Comparison of ENCODE assay signal across 8 mouse cellular contexts in the genomic region with DNA sequence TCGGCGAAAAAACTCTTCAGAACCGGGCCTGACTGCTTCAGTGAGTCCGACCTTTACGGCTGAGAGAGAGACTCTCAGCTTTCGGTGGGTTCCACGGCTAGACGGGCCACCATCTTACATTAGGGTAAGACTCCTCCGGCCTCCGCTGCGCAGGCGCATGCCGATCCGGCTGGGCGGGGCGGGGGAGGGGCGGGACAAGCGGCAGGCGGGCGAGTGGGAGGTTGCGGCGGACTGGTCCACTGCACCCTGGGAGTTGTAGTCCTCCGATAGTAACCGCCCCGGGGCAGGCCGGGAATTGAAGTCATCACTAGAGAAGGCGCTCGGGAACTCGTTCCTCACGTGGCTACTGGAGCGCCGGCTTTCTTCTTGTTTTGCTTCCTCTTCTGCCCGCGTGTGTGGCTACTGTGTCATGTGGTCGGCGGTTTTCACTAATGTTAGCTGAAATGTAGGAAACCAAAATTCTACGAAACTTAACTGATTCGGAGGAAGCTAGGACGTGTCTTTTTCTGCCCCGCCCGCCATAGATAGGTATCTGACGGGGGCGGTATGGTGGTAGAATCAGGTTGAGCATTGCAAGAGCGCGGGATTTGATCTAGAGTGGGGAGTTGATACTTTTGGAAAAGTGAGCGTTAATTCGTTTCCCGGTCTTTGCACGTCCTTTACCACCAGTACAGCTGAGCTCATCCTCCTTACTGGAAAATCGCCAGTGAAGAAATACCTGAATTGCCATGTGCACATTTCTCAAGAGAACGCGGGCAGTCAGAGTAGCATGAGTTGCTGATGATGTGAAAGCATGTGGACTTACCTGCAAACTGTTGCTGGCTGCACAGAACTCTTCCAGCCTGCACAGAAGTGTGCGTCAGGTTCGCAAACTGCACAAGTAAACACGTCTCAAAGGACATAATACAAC. TPM values are rescaled to one million over a fixed set of nuclear protein-coding genes. Genes with fewer than 3 reads are reported as not detected.
DNase-seq lines count a peak whose midpoint lies in the region; ATAC-seq and TF ChIP-seq lines count a peak whose summit lies in the region.

A gene (minus strand): TSS at position 146 of the 910 bp plus-strand sequence.

- under 1% methylated on average over 55 of the region's 55 CpGs for WGBS in forebrain, embryonic 16.5 days
- under 1% methylated on average over 55 of the region's 55 CpGs for WGBS in lung, embryonic 14.5 days
- WGBS in olfactory bulb, adult 2 months = under 1% methylated on average over 55 of the region's 55 CpGs
- WGBS in thymus, adult 2 months = under 1% methylated on average over 55 of the region's 55 CpGs

- DNase-seq in G1E (ENCODE audit: low spot score) = peak; percentile 88
- peak; percentile 98 to 99 for DNase-seq in cerebellum, adult 18-20 months
- peak; percentile 95 to 97 for DNase-seq in heart, postnatal 36 days
- peak; percentile 99 for DNase-seq in layer of hippocampus, adult 2 months (ENCODE audit: low spot score in 2 of 2)
- DNase-seq in lung, embryonic 14.5 days = peak; percentile 98
- peak; percentile 99 for DNase-seq in thymus, adult 2 months

- H3K27ac ChIP-seq in forebrain, embryonic 16.5 days (ENCODE audit: low read length) = peak within 1 kb of the TSS; percentile 92
- peak within 1 kb of the TSS; percentile 96 for H3K27ac ChIP-seq in layer of hippocampus, adult 2 months
- H3K27ac ChIP-seq in lung, embryonic 14.5 days (ENCODE audit: low read depth) = peak within 1 kb of the TSS; percentile 87
- peak within 1 kb of the TSS; percentile 90 for H3K27ac ChIP-seq in olfactory bulb, adult 2 months (ENCODE audit: insufficient read depth, low read depth, low read length)
- H3K27ac ChIP-seq in thymus, adult 2 months (ENCODE audit: control insufficient read depth, insufficient read depth, low read length) = peak within 1 kb of the TSS; percentile 78

- no peaks in the 10 kb centered on the region for H3K9me3 ChIP-seq in G1E (replicated peaks)
- no peaks in the 10 kb centered on the region for H3K9me3 ChIP-seq in forebrain, embryonic 16.5 days (ENCODE audit: control insufficient read depth, low read length)
- H3K9me3 ChIP-seq in lung, embryonic 14.5 days (ENCODE audit: low read depth, low read length) = no peaks in the 10 kb centered on the region

- H3K9ac ChIP-seq in forebrain, embryonic 16.5 days (replicated peaks; ENCODE audit: low read depth, low read length) = peak within 1 kb of the TSS; percentile 79
- peak within 1 kb of the TSS; percentile 86 for H3K9ac ChIP-seq in lung, embryonic 14.5 days

- no peaks in the 10 kb centered on the region for H3K27me3 ChIP-seq in G1E (ENCODE audit: insufficient read depth, low read length)
- no peaks in the 10 kb centered on the region for H3K27me3 ChIP-seq in forebrain, embryonic 16.5 days (replicated peaks; ENCODE audit: control insufficient read depth, insufficient read depth, low read length)
- no peaks in the 10 kb centered on the region for H3K27me3 ChIP-seq in lung, embryonic 14.5 days (ENCODE audit: insufficient read depth, low read length)
- H3K27me3 ChIP-seq in thymus, adult 2 months (ENCODE audit: control insufficient read depth, insufficient read depth, low read length) = no peaks in the 10 kb centered on the region

- peak; percentile 73; the same call in 1 of the 2 replicates for TF ChIP-seq POLR2A in olfactory bulb, adult 2 months (IDR thresholded peaks at IDR 0.05; ENCODE audit: insufficient read depth, low read depth, low read length)
- peak; percentile 71 for TF ChIP-seq POLR2A in thymus, adult 2 months (IDR thresholded peaks at IDR 0.05; ENCODE audit: control insufficient read depth, extremely low read depth, insufficient read depth, low read length, poor library complexity)

- intact Hi-C loops in heart, postnatal 36 days (cut with DNase I) = loop anchor here (1.0 kb wide), 1 partner anchor 43 kb away; a partner anchor contains a TSS

- H3K4me3 ChIP-seq in G1E (ENCODE audit: low read depth, low read length) = peak within 1 kb of the TSS; percentile 82
- peak within 1 kb of the TSS; percentile 76 for H3K4me3 ChIP-seq in forebrain, embryonic 16.5 days (replicated peaks; ENCODE audit: low read length)
- H3K4me3 ChIP-seq in layer of hippocampus, adult 2 months = peak within 1 kb of the TSS; percentile 88
- peak within 1 kb of the TSS; percentile 74 for H3K4me3 ChIP-seq in lung, embryonic 14.5 days (ENCODE audit: low read depth, low read length)
- H3K4me3 ChIP-seq in olfactory bulb, adult 2 months (ENCODE audit: insufficient read depth, low read depth, low read length) = peak within 1 kb of the TSS; percentile 61
- peak within 1 kb of the TSS; percentile 90 for H3K4me3 ChIP-seq in thymus, adult 2 months (ENCODE audit: control insufficient read depth, insufficient read depth, low read length)

- peaks cover 3% of the 10 kb centered on the region for H3K36me3 ChIP-seq in G1E (replicated peaks)
- H3K36me3 ChIP-seq in forebrain, embryonic 16.5 days (ENCODE audit: control insufficient read depth, insufficient read depth) = no peaks in the 10 kb centered on the region
- no peaks in the 10 kb centered on the region for H3K36me3 ChIP-seq in lung, embryonic 14.5 days (ENCODE audit: insufficient read depth)
- no peaks in the 10 kb centered on the region for H3K36me3 ChIP-seq in thymus, adult 2 months (ENCODE audit: control insufficient read depth, insufficient read depth, low read length)

- ATAC-seq in G1E (ENCODE audit: extremely low read depth, insufficient number of reproducible peaks, low FRiP score, poor library complexity, severe bottlenecking) = peak; percentile 96
- ATAC-seq in forebrain, embryonic 16.5 days = peak; percentile 99
- ATAC-seq in lung, embryonic 14.5 days (ENCODE audit: insufficient read depth) = peak; percentile 99

- no peak for TF ChIP-seq CTCF in G1E (IDR thresholded peaks at IDR 0.05; ENCODE audit: low read depth, low read length)
- no peak for TF ChIP-seq CTCF in layer of hippocampus, adult 2 months (conservative IDR thresholded peaks at IDR 0.05)
- TF ChIP-seq CTCF in lung, embryonic 14.5 days (IDR thresholded peaks at IDR 0.05; ENCODE audit: low read depth) = no peak
- no peak for TF ChIP-seq CTCF in olfactory bulb, adult 2 months (IDR thresholded peaks at IDR 0.05; ENCODE audit: insufficient read depth, low read depth, low read length)
- TF ChIP-seq CTCF in thymus, adult 2 months (IDR thresholded peaks at IDR 0.05; ENCODE audit: borderline replicate concordance, control insufficient read depth, extremely low read depth, insufficient read depth, low read length, poor library complexity) = no peak

- H3K4me2 ChIP-seq in forebrain, embryonic 16.5 days (ENCODE audit: low read length) = peak within 1 kb of the TSS; percentile 93
- peak within 1 kb of the TSS; percentile 83 for H3K4me2 ChIP-seq in lung, embryonic 14.5 days

- peaks cover 28% of the 10 kb centered on the region for H3K4me1 ChIP-seq in G1E (ENCODE audit: insufficient read depth, low read depth, low read length)
- peaks cover 16% of the 10 kb centered on the region for H3K4me1 ChIP-seq in forebrain, embryonic 16.5 days (replicated peaks; ENCODE audit: control insufficient read depth, insufficient read depth, low read length)
- H3K4me1 ChIP-seq in lung, embryonic 14.5 days (ENCODE audit: insufficient read depth) = peaks cover 11% of the 10 kb centered on the region
- peaks cover 3% of the 10 kb centered on the region; the same call in 1 of the 2 replicates for H3K4me1 ChIP-seq in olfactory bulb, adult 2 months (ENCODE audit: control insufficient read depth, insufficient read depth, low read length)
- H3K4me1 ChIP-seq in thymus, adult 2 months (replicated peaks; ENCODE audit: control insufficient read depth, insufficient read depth, low read length) = peaks cover 7% of the 10 kb centered on the region

RNA-seq across cellular contexts. Expression of the gene that starts here (rescaled TPM):
- total RNA-seq in G1E (2014; fragmentation: Nextera tagmentation) (92.4 and 132 TPM in 2 replicates), G1E (2017) (26.2 and 28.7 TPM in 2 replicates)
- 3.9 and 7.5 TPM in 2 replicates for polyA plus RNA-seq in G1E (2012)
- polyA plus RNA-seq in forebrain, embryonic 16.5 days (2015; fragmentation: Nextera tagmentation; extraction: Ambion mirVana) = 36.2 and 39.8 TPM in 2 replicates
- total RNA-seq in heart, postnatal 36 days (2021) = 10 to 100 TPM; 21.2 to 21.4 TPM
- total RNA-seq in layer of hippocampus, adult 2 months (2021) = 10 to 100 TPM; 46.5 to 49.0 TPM
- polyA plus RNA-seq in lung, embryonic 14.5 days (2014; fragmentation: Nextera tagmentation; extraction: Ambion mirVana) = 31.8 and 31.9 TPM in 2 replicates
- polyA plus RNA-seq in olfactory bulb, adult 2 months (2012; ENCODE audit: insufficient read depth, insufficient read length, low replicate concordance, missing spikeins) = 164 TPM in 1 of 2 replicates, not detected in the other
- 19.7 TPM in 2 replicates for polyA plus RNA-seq in thymus, adult 2 months (2012; rRNA removed)

Comparison
In these comparisons a context has a peak if more than half of its experiments do, and no peak if none do; other contexts are left out.
1. Peak in every context shown above with its lines: DNase-seq, ATAC-seq, H3K4me3 ChIP-seq and H3K27ac ChIP-seq.